Mouse (Mus musculus) liver, embryonic 14.5 days (tissue): ENCODE measurements around the gene Nudt8.

Experiments used
- CTCF ChIP-seq: IDR thresholded peaks from 2 replicates; pipeline ENCODE4 v1.5.1; 2016; ENCODE audit warnings: antibody characterized with exemption, low read depth, control low read depth
- EP300 ChIP-seq: IDR thresholded peaks from 2 replicates; pipeline ENCODE4 v1.6.1; 2016; ENCODE audit warnings: antibody characterized with exemption, low read depth

DNA sequence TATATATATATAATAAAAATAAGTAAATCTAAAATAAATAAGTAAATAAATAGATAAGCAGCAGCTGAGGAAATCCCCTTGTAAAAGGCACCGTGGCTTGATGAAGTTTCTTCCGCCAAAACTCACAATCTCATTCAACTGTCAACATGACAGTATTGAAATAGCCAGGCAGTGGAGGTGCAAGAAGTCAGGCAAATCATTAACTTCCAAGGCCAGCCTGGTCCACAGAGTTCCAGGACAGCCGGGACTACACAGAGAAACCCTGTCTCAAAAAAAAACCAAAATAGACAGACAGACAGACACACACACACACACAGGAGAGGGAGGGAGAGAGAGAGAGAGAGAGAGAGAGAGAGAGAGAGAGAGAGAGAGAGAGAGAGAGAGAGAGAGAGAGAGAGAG lies 32.9 kb downstream of the Nudt8 start:
- TF ChIP-seq EP300 (no peak), CTCF (no peak)
